Mouse (Mus musculus) ES-Bruce4 (cell line): ENCODE data around the gene Ube2v1.

Experiments
- CTCF ChIP-seq: IDR thresholded peaks from one replicate; pipeline ENCODE4 v1.8.1; 2011; ENCODE audit warnings: low read depth, low read length
- EP300 ChIP-seq: IDR thresholded peaks from 2 replicates; pipeline ENCODE4 v1.6.1; 2011; ENCODE audit warnings: low read depth, low read length; ENCODE audit not compliant: insufficient read depth
- POLR2A ChIP-seq: IDR thresholded peaks from one replicate; pipeline ENCODE4 v1.8.1; 2011; ENCODE audit warnings: low read length; ENCODE audit not compliant: insufficient read depth

DNA sequence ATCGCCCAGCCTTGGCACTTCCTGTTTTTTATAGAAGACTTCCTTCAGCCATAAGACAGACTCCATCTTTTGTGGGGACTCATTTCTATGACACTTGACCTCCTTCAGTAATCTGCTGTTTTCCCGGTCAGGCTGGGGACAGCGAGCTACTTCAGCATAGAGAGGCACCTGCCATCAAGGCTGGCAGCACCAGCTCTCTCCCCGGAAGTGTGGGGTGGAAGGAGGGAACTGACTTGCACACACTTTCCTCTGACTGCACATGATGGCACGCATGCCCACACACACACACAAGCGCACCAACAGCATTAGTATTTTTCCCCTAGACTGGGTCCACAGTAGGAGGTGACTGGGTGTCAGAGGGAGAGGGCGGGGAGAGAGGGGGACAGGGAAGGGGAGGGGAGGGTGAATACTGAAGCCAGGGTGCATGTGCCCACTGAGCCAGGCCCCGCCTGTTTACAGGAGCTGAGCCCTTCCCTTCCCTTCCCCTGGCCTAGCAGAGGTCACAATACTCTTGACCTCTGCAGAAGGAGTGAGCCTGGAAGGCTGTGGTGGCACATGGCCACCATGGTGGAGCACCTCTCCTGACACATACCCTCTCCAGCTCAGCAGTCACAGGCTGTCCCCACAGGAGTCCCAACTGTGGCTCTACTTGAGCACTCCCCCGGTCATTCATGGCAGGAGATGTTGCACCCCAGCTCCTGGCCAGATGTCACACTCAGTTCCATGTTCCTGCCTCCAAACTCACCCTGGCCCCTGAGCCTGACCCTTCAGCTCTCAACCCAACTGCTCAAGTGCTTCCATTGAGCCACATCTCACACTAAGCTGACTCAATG, 10.4 kb downstream of the Ube2v1 start:
- no peak for TF ChIP-seq CTCF
- no peak for TF ChIP-seq POLR2A
- no peak for TF ChIP-seq EP300
